Mouse (Mus musculus): ENCODE data around the gene Znhit2. TPM values are rescaled to one million over a fixed set of nuclear protein-coding genes. Genes with fewer than 3 reads are reported as not detected.

The Znhit2 gene
- total and polyA plus RNA-seq, 3 experiments = 11.0 to 60.6 (median 16.3) TPM

DNA sequence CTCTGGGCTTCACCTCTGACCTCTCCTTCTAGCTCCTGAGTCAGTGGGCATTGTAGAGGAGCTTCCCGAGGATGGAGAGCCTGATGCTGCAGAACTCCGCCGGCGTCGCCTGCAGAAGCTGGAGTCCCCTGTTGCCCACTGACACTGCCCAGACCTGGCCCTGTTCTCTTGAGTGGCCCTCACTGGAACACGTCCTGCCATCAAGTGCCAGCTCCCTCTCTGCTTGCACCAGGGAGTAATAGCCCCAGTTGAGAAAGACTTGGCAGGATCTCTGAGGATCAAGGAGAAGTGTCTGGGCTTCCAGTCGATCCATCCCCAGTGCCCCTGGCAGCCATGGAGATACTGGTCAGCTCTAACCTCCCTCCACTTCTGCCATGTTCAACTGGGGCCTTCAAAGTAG is 8.5 kb upstream of the Znhit2 start:
- Histone ChIP-seq H3K4me3 (ENCODE audit: low read depth, low read length) (no peak overlapping the region), H3K27me3 (ENCODE audit: insufficient read depth, low read length) (no peaks in the 10 kb centered on the region), H3K4me1 (ENCODE audit: insufficient read depth, low read depth, low read length) (peaks cover 86% of the 10 kb centered on the region), H3K9me3 (replicated peaks) (no peaks in the 10 kb centered on the region), H3K36me3 (replicated peaks) (peaks cover 91% of the 10 kb centered on the region)
- DNase-seq (ENCODE audit: low spot score) (no peak), ATAC-seq (ENCODE audit: extremely low read depth, insufficient number of reproducible peaks, low FRiP score, poor library complexity, severe bottlenecking) (no peak)
- TF ChIP-seq GATA2 (IDR thresholded peaks at IDR 0.05; ENCODE audit: borderline replicate concordance, low read depth, low read length) = no peak

DNA sequence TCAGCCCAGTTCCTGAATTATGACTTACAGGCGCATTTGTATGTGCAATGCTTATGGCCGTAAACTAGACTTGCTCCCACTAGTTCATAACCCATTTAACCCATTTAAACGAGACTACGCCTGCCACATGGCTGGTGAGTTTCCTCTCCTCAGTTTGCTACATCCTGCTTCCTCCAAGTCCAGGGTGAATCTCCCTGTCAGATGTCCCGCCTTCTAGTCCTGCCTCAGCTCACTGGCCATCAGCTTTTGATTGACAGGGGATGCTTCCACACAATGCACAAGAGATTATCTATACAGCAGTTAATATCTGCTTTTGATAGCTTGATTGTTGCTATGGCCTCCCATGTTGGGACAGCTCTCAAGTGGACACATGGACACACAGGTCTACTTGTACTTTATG is 6.7 kb upstream of the Znhit2 start:
- no peak for DNase-seq (ENCODE audit: low spot score)
- Histone ChIP-seq H3K4me3 (ENCODE audit: low read depth, low read length) (no peak overlapping the region), H3K36me3 (replicated peaks) (peaks cover 86% of the 10 kb centered on the region), H3K9me3 (replicated peaks) (no peaks in the 10 kb centered on the region), H3K27me3 (ENCODE audit: insufficient read depth, low read length) (no peaks in the 10 kb centered on the region), H3K4me1 (ENCODE audit: insufficient read depth, low read depth, low read length) (peaks cover 75% of the 10 kb centered on the region)
- no peak for TF ChIP-seq GATA1 (IDR thresholded peaks at IDR 0.05; ENCODE audit: borderline replicate concordance, low read length)
- TF ChIP-seq CTCF (IDR thresholded peaks at IDR 0.05; ENCODE audit: low read depth, low read length) = no peak
- TF ChIP-seq GATA2 (IDR thresholded peaks at IDR 0.05; ENCODE audit: borderline replicate concordance, low read depth, low read length) = no peak
- TF ChIP-seq TAL1 (conservative IDR thresholded peaks at IDR 0.05; ENCODE audit: low read depth, low read length) = no peak
- no peak for TF ChIP-seq POLR2AphosphoS5 (IDR thresholded peaks at IDR 0.05; ENCODE audit: insufficient replicate concordance, low read depth, low read length)
- no peak for ATAC-seq (ENCODE audit: extremely low read depth, insufficient number of reproducible peaks, low FRiP score, poor library complexity, severe bottlenecking)

DNA sequence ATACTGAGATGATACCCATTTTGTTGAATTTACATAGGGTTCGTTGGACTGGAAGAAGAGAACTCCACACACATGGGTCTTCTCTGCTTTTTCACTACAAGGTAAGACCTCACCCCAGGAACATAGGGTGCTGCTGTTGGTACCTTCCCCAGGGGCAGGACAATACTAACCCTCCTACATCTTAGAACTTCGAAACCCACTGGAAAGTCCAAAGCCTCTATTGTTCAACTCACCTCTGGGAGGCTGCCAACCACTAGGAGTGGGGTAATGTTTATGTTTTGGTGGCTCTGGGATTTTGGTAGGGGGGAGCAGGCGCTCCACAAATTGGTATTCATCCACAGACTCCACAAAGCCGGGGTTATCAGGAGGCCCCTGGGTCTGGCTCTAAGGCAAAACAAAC is 4.3 kb upstream of the Znhit2 start:
- H3K36me3 ChIP-seq (replicated peaks) = peaks cover 75% of the 10 kb centered on the region
- TF ChIP-seq GATA2 (IDR thresholded peaks at IDR 0.05; ENCODE audit: borderline replicate concordance, low read depth, low read length) = no peak
- no peak for TF ChIP-seq CTCF (IDR thresholded peaks at IDR 0.05; ENCODE audit: low read depth, low read length)
- TF ChIP-seq POLR2AphosphoS5 (IDR thresholded peaks at IDR 0.05; ENCODE audit: insufficient replicate concordance, low read depth, low read length) = no peak
- TF ChIP-seq TAL1 (conservative IDR thresholded peaks at IDR 0.05; ENCODE audit: low read depth, low read length) = no peak
- no peak for TF ChIP-seq GATA1 (IDR thresholded peaks at IDR 0.05; ENCODE audit: borderline replicate concordance, low read length)
- no peaks in the 10 kb centered on the region for H3K9me3 ChIP-seq (replicated peaks)
- peak overlapping the region; percentile 97 for H3K4me3 ChIP-seq (ENCODE audit: low read depth, low read length)
- DNase-seq (ENCODE audit: low spot score) (no peak), ATAC-seq (ENCODE audit: extremely low read depth, insufficient number of reproducible peaks, low FRiP score, poor library complexity, severe bottlenecking) (no peak)
- H3K4me1 ChIP-seq (ENCODE audit: insufficient read depth, low read depth, low read length) = peaks cover 68% of the 10 kb centered on the region
- H3K27me3 ChIP-seq (ENCODE audit: insufficient read depth, low read length) = no peaks in the 10 kb centered on the region

DNA sequence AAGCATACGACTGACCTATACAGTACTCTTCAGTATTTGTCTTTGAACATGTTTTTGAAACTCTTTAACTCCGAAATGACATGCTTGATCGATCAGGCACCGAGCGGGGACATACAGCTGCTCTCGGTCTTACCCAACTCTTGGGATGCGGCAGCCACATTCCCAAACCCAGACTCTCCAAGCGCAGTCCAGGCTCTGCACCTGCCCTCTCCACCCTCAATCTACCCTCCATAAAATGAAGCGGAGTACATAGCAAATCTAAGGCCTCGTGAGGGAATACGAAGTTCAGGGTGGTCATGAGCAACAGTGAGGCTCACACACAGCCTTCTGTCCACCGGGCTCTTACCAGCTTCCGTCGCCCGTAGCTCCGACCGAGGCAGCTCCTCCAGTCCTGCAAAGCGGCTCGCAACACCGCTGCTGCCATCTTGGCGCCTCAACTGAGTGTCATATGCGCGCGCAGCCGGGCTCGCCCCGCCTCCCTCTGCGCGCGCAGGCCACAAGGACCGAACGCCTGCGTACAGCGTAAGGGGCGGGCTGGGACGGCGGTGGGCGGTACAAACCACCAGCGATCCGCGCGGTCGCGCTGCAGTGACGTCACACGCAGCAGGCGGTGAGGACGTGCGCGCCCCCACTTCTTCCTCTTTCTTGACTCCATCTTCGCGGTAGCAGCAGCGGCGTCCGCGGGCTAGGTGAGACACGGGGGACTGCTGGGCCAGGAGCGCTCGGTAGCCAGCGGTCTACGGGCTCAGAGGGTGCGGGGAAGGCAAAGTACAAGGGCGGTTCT is 3.5 kb upstream of the Znhit2 start, which contains the start of the genes Mrpl49 and Fau:
Gene Mrpl49 (minus strand): TSS at position 473 of the 784 bp plus-strand sequence.
Gene Fau (plus strand): TSS at position 532 of the 784 bp plus-strand sequence.
- no peak for TF ChIP-seq CTCF (IDR thresholded peaks at IDR 0.05; ENCODE audit: low read depth, low read length)
- TF ChIP-seq GATA1 (IDR thresholded peaks at IDR 0.05; ENCODE audit: borderline replicate concordance, low read length) = no peak
- no peak for TF ChIP-seq GATA2 (IDR thresholded peaks at IDR 0.05; ENCODE audit: borderline replicate concordance, low read depth, low read length)
- Histone ChIP-seq H3K27me3 (ENCODE audit: insufficient read depth, low read length) (no peaks in the 10 kb centered on the region), H3K4me1 (ENCODE audit: insufficient read depth, low read depth, low read length) (peaks cover 68% of the 10 kb centered on the region), H3K4me3 (ENCODE audit: low read depth, low read length) (peak within 1 kb of the TSS; percentile 97), H3K36me3 (replicated peaks) (peaks cover 75% of the 10 kb centered on the region), H3K9me3 (replicated peaks) (no peaks in the 10 kb centered on the region)
- DNase-seq (ENCODE audit: low spot score) (peak; percentile 80), ATAC-seq (ENCODE audit: extremely low read depth, insufficient number of reproducible peaks, low FRiP score, poor library complexity, severe bottlenecking) (peak; percentile 69)

DNA sequence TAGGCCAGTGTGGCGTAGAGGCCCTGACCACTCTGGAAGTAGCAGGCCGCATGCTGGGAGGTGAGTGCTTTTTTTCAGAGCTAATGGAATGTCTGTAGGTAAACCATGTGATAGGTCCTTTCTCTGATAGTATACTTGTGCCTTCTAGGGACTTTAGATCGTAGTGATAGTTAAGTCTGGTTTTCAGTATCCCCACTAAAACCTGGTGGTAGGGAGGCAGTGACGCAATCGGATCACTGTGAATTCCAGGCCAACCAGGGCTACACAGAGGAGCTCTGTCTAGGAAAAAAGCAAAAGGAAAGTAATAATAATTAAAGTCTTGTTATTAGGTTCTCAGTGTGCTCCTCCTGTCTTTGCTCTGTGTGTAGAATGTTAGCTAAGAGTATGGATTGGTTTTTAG is 2.5 kb upstream of the Znhit2 start:
- Histone ChIP-seq H3K4me1 (ENCODE audit: insufficient read depth, low read depth, low read length) (peaks cover 70% of the 10 kb centered on the region), H3K4me3 (ENCODE audit: low read depth, low read length) (peak overlapping the region; percentile 97), H3K36me3 (replicated peaks) (peaks cover 75% of the 10 kb centered on the region), H3K27me3 (ENCODE audit: insufficient read depth, low read length) (no peaks in the 10 kb centered on the region), H3K9me3 (replicated peaks) (no peaks in the 10 kb centered on the region)
- ATAC-seq (ENCODE audit: extremely low read depth, insufficient number of reproducible peaks, low FRiP score, poor library complexity, severe bottlenecking) (no peak), DNase-seq (ENCODE audit: low spot score) (no peak)
- TF ChIP-seq GATA2 (IDR thresholded peaks at IDR 0.05; ENCODE audit: borderline replicate concordance, low read depth, low read length) (no peak), CTCF (IDR thresholded peaks at IDR 0.05; ENCODE audit: low read depth, low read length) (no peak), POLR2AphosphoS5 (IDR thresholded peaks at IDR 0.05; ENCODE audit: insufficient replicate concordance, low read depth, low read length) (no peak), GATA1 (IDR thresholded peaks at IDR 0.05; ENCODE audit: borderline replicate concordance, low read length) (no peak), TAL1 (conservative IDR thresholded peaks at IDR 0.05; ENCODE audit: low read depth, low read length) (no peak)

DNA sequence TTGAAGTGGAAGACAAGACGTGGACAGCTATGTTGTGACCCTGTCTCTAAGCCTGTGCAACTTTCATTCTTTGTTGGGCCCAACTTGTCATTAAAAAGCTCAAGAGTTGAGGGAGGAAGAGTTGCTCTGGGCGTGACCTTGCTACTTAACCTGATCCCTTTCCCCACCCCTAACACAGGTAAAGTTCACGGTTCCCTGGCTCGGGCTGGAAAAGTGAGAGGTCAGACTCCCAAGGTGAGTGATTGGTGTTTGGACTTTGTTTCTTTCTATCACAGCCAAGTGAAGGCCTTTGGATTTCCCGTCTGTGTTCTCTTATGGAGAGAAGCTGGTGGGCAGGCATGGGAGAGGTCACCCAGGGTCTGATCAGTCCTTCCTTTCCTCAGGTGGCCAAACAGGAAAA is 2.0 kb upstream of the Znhit2 start:
- Histone ChIP-seq H3K36me3 (replicated peaks) (peaks cover 75% of the 10 kb centered on the region), H3K27me3 (ENCODE audit: insufficient read depth, low read length) (no peaks in the 10 kb centered on the region), H3K9me3 (replicated peaks) (no peaks in the 10 kb centered on the region), H3K4me1 (ENCODE audit: insufficient read depth, low read depth, low read length) (peaks cover 70% of the 10 kb centered on the region), H3K4me3 (ENCODE audit: low read depth, low read length) (peak overlapping the region; percentile 97)
- TF ChIP-seq GATA2 (IDR thresholded peaks at IDR 0.05; ENCODE audit: borderline replicate concordance, low read depth, low read length) (no peak), CTCF (IDR thresholded peaks at IDR 0.05; ENCODE audit: low read depth, low read length) (no peak), GATA1 (IDR thresholded peaks at IDR 0.05; ENCODE audit: borderline replicate concordance, low read length) (no peak), TAL1 (conservative IDR thresholded peaks at IDR 0.05; ENCODE audit: low read depth, low read length) (no peak), POLR2AphosphoS5 (IDR thresholded peaks at IDR 0.05; ENCODE audit: insufficient replicate concordance, low read depth, low read length) (no peak)
- DNase-seq (ENCODE audit: low spot score) = no peak
- no peak for ATAC-seq (ENCODE audit: extremely low read depth, insufficient number of reproducible peaks, low FRiP score, poor library complexity, severe bottlenecking)

Data from G1E (cell line).